Mouse (Mus musculus) kidney, postnatal 14 days (tissue): ENCODE results near the gene Plpp2.

Experiments
- DNase-seq: peaks from one replicate; pipeline ENCODE4 v3.0.0; 2022; ENCODE audit warnings: mixed read lengths

Gene Plpp2

DNA sequence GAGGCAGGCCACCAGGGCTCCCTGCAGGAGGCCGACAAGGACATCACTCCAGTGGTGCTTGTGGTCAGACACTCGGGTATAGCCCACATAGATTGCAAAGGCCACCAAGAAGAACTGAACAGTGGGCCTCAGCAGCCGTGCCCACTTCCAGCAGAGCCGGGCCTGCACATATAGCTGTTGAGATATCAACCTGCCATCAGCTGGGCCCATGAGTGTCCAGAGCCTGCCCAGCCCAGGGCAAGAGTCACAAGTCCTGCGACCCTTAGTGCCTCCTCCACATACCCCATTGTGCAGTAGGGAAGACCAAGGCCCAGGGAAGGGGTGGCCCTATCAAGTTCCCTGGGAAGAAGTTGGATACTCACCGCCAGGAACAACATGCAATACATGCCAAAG, 6.1 kb downstream of the Plpp2 start:
- no peak for DNase-seq

DNA sequence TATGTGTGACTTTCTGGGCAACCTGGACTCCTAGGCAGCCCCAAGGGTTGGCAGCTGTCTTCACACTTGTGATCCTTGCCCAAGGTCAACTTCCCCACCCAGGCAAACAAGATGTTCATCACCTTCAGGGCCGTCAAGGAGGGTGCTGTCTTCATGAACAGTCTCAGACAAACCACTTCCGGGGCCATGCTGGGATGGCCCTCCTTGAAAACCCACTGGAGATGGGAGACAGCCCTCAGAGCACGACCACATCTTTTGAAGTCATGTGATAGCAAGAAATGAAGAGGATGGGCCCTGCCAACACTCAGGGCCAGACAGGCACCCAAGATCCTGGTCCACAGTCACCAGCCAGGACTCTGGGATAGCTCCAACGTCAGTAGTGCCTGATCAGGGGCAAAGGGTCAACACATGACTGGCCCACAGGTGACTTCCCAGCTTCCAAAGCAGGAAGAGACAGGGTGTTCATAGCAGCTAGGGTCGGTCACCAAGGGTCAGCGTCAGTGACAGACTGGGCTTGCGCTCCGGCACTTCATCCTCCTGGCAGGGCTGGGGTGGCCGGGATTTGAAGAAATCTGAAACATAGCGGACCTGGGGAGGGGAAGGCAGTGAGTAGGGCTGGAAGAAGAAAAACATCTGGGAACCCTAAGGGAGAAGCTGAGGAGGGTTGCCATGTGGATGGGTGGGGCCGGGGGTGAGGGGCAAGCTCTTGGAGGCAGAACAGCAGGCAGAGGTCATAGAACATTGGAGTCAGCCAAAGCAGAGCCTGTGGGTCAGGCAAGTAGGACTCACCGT, 6.7 kb downstream of the Plpp2 start:
- no peak for DNase-seq

GRCm38 (mm10) chr10:79525456-79526325, 7.9 kb downstream of the Plpp2 start:
- DNase-seq: no peak

- DNase-seq: no peak
Observed at GRCm38 (mm10) chr10:79524433-79524832, 9.2 kb downstream of the Plpp2 start.

- no peak for DNase-seq
Observed at GRCm38 (mm10) chr10:79506709-79507108, 26.9 kb downstream of the Plpp2 start.

- peak; percentile 15 for DNase-seq
Observed at GRCm38 (mm10) chr10:79502830-79503644, 30.6 kb downstream of the Plpp2 start.

DNA sequence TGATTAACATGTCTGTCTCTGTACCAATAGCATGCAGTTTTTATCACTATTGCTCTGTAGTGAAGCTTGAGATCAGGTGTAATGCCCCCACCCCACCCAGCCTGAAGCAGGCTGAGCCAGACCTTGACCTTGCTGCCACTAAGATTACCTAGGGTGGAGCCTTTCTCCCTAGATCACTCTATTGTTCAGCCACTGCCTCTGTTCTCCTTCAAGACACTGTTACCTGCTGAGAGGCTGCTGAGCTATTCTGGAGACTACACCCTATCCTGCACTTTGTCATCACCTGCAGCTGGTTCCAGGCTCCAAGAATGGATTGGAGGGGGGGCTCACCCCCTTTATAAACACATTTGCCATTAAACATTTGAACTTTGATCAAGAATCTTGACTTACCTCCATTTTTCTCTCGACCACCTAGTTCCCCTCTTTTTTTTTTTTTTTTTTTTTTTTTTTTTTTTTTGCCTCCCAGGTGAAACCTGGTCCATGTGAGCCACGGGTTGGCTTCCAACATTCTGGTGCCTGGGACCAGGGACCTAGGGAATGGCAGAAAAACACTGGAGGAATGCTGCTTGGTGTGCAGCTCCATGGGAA, 36.8 kb downstream of the Plpp2 start:
- no peak for DNase-seq

DNA sequence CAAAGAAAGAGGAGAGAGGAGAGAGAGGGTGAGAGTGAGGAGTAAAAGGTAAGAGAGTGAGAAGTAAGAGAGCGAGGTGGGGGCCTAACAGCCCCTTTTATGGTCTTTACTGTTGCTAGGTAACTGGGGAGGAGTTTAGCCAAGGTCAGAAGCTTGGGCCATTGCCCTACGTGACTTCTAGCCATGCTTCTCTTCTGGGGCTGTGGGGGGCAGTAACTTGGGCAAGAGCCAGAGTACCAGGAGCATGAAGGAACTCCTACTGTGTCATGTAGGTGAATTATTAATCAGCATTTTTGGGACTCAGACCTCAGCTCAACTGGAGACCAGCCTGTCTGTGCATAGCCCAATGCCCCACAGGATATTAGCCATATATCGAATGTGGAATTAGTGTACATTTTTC, 37.7 kb downstream of the Plpp2 start:
- peak; percentile 44 for DNase-seq
